Mouse (Mus musculus) stomach, embryonic 16.5 days (tissue): ENCODE measurements around the gene Fam184a. TPM values are rescaled to one million over a fixed set of nuclear protein-coding genes. Genes with fewer than 3 reads are reported as not detected.

Source experiments
- ATAC-seq: fragments of 200-750 bp; cut with Nextera tagmentation; 2 replicates; pipeline ENCODE4 v1.8.0; 2017; ENCODE audit warnings: moderate number of reproducible peaks, moderate TSS enrichment; ENCODE audit not compliant: insufficient read depth, low FRiP score
- H3K27ac ChIP-seq: fragments of 300-500 bp; sonication (generic); 2 replicates; pipeline ENCODE4 v1.5.1; 2014; ENCODE audit warnings: low read length
- H3K27me3 ChIP-seq: fragments of 300-500 bp; sonication (generic); 2 replicates; pipeline ENCODE4 v1.6.1; 2014; ENCODE audit warnings: low read length, control low read depth, mixed read lengths; ENCODE audit not compliant: control insufficient read depth, insufficient read depth
- H3K36me3 ChIP-seq: fragments of 300-500 bp; sonication (generic); 2 replicates; pipeline ENCODE4 v1.6.1; 2014; ENCODE audit warnings: low read length; ENCODE audit not compliant: control insufficient read depth, insufficient read depth
- H3K4me1 ChIP-seq: fragments of 300-500 bp; sonication (generic); 2 replicates; pipeline ENCODE4 v1.6.1; 2014; ENCODE audit warnings: low read length, control low read depth, mixed read lengths; ENCODE audit not compliant: control insufficient read depth, insufficient read depth
- H3K4me2 ChIP-seq: fragments of 300-500 bp; sonication (generic); 2 replicates; pipeline ENCODE4 v1.6.1; 2014; ENCODE audit warnings: low read depth, low read length, mixed read lengths
- H3K4me3 ChIP-seq: fragments of 300-500 bp; sonication (generic); replicated peaks from 2 replicates; pipeline ENCODE4 v1.5.1; 2014; ENCODE audit warnings: mild to moderate bottlenecking, low read length
- H3K9ac ChIP-seq: fragments of 300-500 bp; sonication (generic); 2 replicates; pipeline ENCODE4 v1.6.1; 2014; ENCODE audit warnings: low read length
- H3K9me3 ChIP-seq: fragments of 300-500 bp; sonication (generic); replicated peaks from 2 replicates; pipeline ENCODE4 v1.6.1; 2016; ENCODE audit warnings: low read length, control low read depth; ENCODE audit not compliant: control insufficient read depth
- WGBS: fragments of 180-500 bp; shearing (Covaris S2); extraction: QIAGEN DNeasy Blood & Tissue Kit; methylation state at CpG from one replicate; pipeline ENCODE4 v1.1.7; 2014; 5-methylcytosine and 5-hydroxymethylcytosine counted together
- polyA plus RNA-seq: library from polyadenylated mRNA; unstranded; fragments of >200 nt; fragmentation: Nextera tagmentation; extraction: Ambion mirVana; gene quantifications from 2 replicates; pipeline ENCODE4 v1.2.1, GENCODE M21; 2015

Fam184a gene
- polyA plus RNA-seq = 1.9 and 2.3 TPM in 2 replicates

- peak; percentile 85 for ATAC-seq
- 3% methylated on average over 56 of the region's 71 CpGs for WGBS
These were observed at the start of gene Fam184a for GRCm38 (mm10) chr10:53750955-53751652. Gene Fam184a (minus strand): TSS chr10:53751123.

GRCm38 (mm10) chr10:53796258-53796581 is 45.3 kb upstream of the Fam184a start:
- no peaks in the 10 kb centered on the region for H3K27me3 ChIP-seq
- H3K9ac ChIP-seq = no peak overlapping the region
- H3K9me3 ChIP-seq = no peaks in the 10 kb centered on the region
- H3K27ac ChIP-seq = no peak overlapping the region
- no peaks in the 10 kb centered on the region for H3K36me3 ChIP-seq
- H3K4me1 ChIP-seq = no peaks in the 10 kb centered on the region
- no peak overlapping the region for H3K4me3 ChIP-seq
- no peak overlapping the region for H3K4me2 ChIP-seq
- 93% methylated on average over 1 of the region's 1 CpGs for WGBS
- no peak for ATAC-seq

More at GRCm38 (mm10) chr10:53750955-53751652, at the start of gene Fam184a:
- Histone ChIP-seq H3K4me1 (no peaks in the 10 kb centered on the region), H3K27me3 (no peaks in the 10 kb centered on the region), H3K9me3 (no peaks in the 10 kb centered on the region), H3K27ac (no peak within 1 kb of the TSS), H3K9ac (peak within 1 kb of the TSS; percentile 78), H3K36me3 (no peaks in the 10 kb centered on the region), H3K4me2 (peak within 1 kb of the TSS; percentile 96), H3K4me3 (peak within 1 kb of the TSS; percentile 71)

- Histone ChIP-seq H3K27me3 (no peaks in the 10 kb centered on the region), H3K36me3 (no peaks in the 10 kb centered on the region), H3K27ac (no peak overlapping the region), H3K4me3 (no peak overlapping the region), H3K4me2 (no peak overlapping the region), H3K9me3 (no peaks in the 10 kb centered on the region), H3K9ac (no peak overlapping the region), H3K4me1 (no peaks in the 10 kb centered on the region)
- ATAC-seq = no peak
- 2% methylated on average over 2 of the region's 2 CpGs for WGBS
These were observed 44.8 kb upstream of the Fam184a start for GRCm38 (mm10) chr10:53795567-53796257.

- Histone ChIP-seq H3K9me3 (no peaks in the 10 kb centered on the region), H3K36me3 (no peaks in the 10 kb centered on the region), H3K4me3 (no peak overlapping the region), H3K4me1 (no peaks in the 10 kb centered on the region), H3K9ac (no peak overlapping the region), H3K27me3 (no peaks in the 10 kb centered on the region), H3K4me2 (no peak overlapping the region), H3K27ac (no peak overlapping the region)
- no peak for ATAC-seq
- 79% methylated on average over 2 of the region's 2 CpGs for WGBS
These were observed 40.4 kb upstream of the Fam184a start for GRCm38 (mm10) chr10:53791281-53791680.

GRCm38 (mm10) chr10:53776591-53776990 is 25.7 kb upstream of the Fam184a start:
- Histone ChIP-seq H3K36me3 (no peaks in the 10 kb centered on the region), H3K9me3 (no peaks in the 10 kb centered on the region), H3K9ac (no peak overlapping the region), H3K27me3 (no peaks in the 10 kb centered on the region), H3K4me2 (no peak overlapping the region), H3K27ac (no peak overlapping the region), H3K4me3 (no peak overlapping the region), H3K4me1 (no peaks in the 10 kb centered on the region)
- ATAC-seq = no peak
- WGBS = 82% methylated on average over 2 of the region's 2 CpGs

GRCm38 (mm10) chr10:53772708-53773107 is 21.8 kb upstream of the Fam184a start:
- no peak overlapping the region for H3K4me3 ChIP-seq
- no peaks in the 10 kb centered on the region for H3K9me3 ChIP-seq
- WGBS = 76% methylated on average over 4 of the region's 4 CpGs
- H3K27me3 ChIP-seq = no peaks in the 10 kb centered on the region
- H3K4me1 ChIP-seq = no peaks in the 10 kb centered on the region
- no peak overlapping the region for H3K4me2 ChIP-seq
- H3K27ac ChIP-seq = no peak overlapping the region
- no peak overlapping the region for H3K9ac ChIP-seq
- no peak for ATAC-seq
- H3K36me3 ChIP-seq = no peaks in the 10 kb centered on the region

- no peak for ATAC-seq
- H3K4me2 ChIP-seq = no peak overlapping the region
- no peaks in the 10 kb centered on the region for H3K36me3 ChIP-seq
- no peak overlapping the region for H3K4me3 ChIP-seq
- H3K27me3 ChIP-seq = no peaks in the 10 kb centered on the region
- no peak overlapping the region for H3K9ac ChIP-seq
- no peak overlapping the region for H3K27ac ChIP-seq
- H3K4me1 ChIP-seq = no peaks in the 10 kb centered on the region
- H3K9me3 ChIP-seq = no peaks in the 10 kb centered on the region
- 65% methylated on average over 2 of the region's 2 CpGs for WGBS
These were observed 20.6 kb upstream of the Fam184a start for GRCm38 (mm10) chr10:53771480-53771879.

- no peak for ATAC-seq
- H3K9ac ChIP-seq = no peak overlapping the region
- 62% methylated on average over 3 of the region's 3 CpGs for WGBS
- no peaks in the 10 kb centered on the region for H3K36me3 ChIP-seq
- H3K27me3 ChIP-seq = no peaks in the 10 kb centered on the region
- H3K4me1 ChIP-seq = no peaks in the 10 kb centered on the region
- H3K9me3 ChIP-seq = no peaks in the 10 kb centered on the region
- H3K4me2 ChIP-seq = no peak overlapping the region
- H3K4me3 ChIP-seq = no peak overlapping the region
- no peak overlapping the region for H3K27ac ChIP-seq
These were observed 17.8 kb upstream of the Fam184a start for GRCm38 (mm10) chr10:53768745-53769144.

GRCm38 (mm10) chr10:53765471-53765870 is 14.5 kb upstream of the Fam184a start:
- Histone ChIP-seq H3K9me3 (no peaks in the 10 kb centered on the region), H3K9ac (no peak overlapping the region), H3K4me2 (no peak overlapping the region), H3K36me3 (no peaks in the 10 kb centered on the region), H3K27me3 (no peaks in the 10 kb centered on the region), H3K4me1 (no peaks in the 10 kb centered on the region), H3K27ac (no peak overlapping the region), H3K4me3 (no peak overlapping the region)
- WGBS = 71% methylated on average over 4 of the region's 4 CpGs
- no peak for ATAC-seq
